Mouse (Mus musculus): ENCODE results near the gene Pir. TPM values are rescaled to one million over a fixed set of nuclear protein-coding genes. Genes with fewer than 3 reads are reported as not detected.

Gene Pir
- polyA plus RNA-seq, 1 experiment from 2014 or later: 7.1 TPM

- H3K4me2 ChIP-seq: no peak overlapping the region
- H3K36me3 ChIP-seq: no peaks in the 10 kb centered on the region
- H3K27me3 ChIP-seq: peaks cover 5% of the 10 kb centered on the region; the same call in 1 of the 2 replicates
- H3K9ac ChIP-seq (replicated peaks): no peak overlapping the region
- WGBS: 71% methylated on average over 3 of the region's 3 CpGs
- H3K4me3 ChIP-seq (replicated peaks): no peak overlapping the region
- no peak for ATAC-seq (ENCODE audit: insufficient number of reproducible peaks, insufficient read depth, low FRiP score, low TSS enrichment, low read depth)
- H3K9me3 ChIP-seq: no peaks in the 10 kb centered on the region
- no peaks in the 10 kb centered on the region for H3K4me1 ChIP-seq (replicated peaks)
- H3K27ac ChIP-seq: no peak overlapping the region
Measured at GRCm38 (mm10) chrX:164330766-164331165, 61.6 kb downstream of the Pir start.

GRCm38 (mm10) chrX:164338591-164338990, 69.4 kb downstream of the Pir start:
- Histone ChIP-seq H3K4me1 (replicated peaks) (no peaks in the 10 kb centered on the region), H3K27ac (no peak overlapping the region), H3K27me3 (peaks cover 4% of the 10 kb centered on the region; the same call in 1 of the 2 replicates), H3K4me2 (no peak overlapping the region), H3K9ac (replicated peaks) (no peak overlapping the region), H3K36me3 (no peaks in the 10 kb centered on the region), H3K9me3 (no peaks in the 10 kb centered on the region), H3K4me3 (replicated peaks) (no peak overlapping the region)
- 86% methylated on average over 4 of the region's 4 CpGs for WGBS
- no peak for ATAC-seq (ENCODE audit: insufficient number of reproducible peaks, insufficient read depth, low FRiP score, low TSS enrichment, low read depth)

- no peak overlapping the region for H3K4me2 ChIP-seq
- no peaks in the 10 kb centered on the region for H3K4me1 ChIP-seq (replicated peaks)
- H3K27me3 ChIP-seq: 0 out of 2 replicates have a peak, but pooled peaks cover 5% of the 10 kb centered on the region
- WGBS: 87% methylated on average over 4 of the region's 4 CpGs
- H3K9me3 ChIP-seq: no peaks in the 10 kb centered on the region
- no peak for ATAC-seq (ENCODE audit: insufficient number of reproducible peaks, insufficient read depth, low FRiP score, low TSS enrichment, low read depth)
- H3K9ac ChIP-seq (replicated peaks): no peak overlapping the region
- no peaks in the 10 kb centered on the region for H3K36me3 ChIP-seq
- no peak overlapping the region for H3K27ac ChIP-seq
- no peak overlapping the region for H3K4me3 ChIP-seq (replicated peaks)
Measured at GRCm38 (mm10) chrX:164345359-164345938, 76.3 kb downstream of the Pir start.

GRCm38 (mm10) chrX:164348937-164349336, 79.8 kb downstream of the Pir start:
- H3K9ac ChIP-seq (replicated peaks): no peak overlapping the region
- no peak for ATAC-seq (ENCODE audit: insufficient number of reproducible peaks, insufficient read depth, low FRiP score, low TSS enrichment, low read depth)
- no peaks in the 10 kb centered on the region for H3K27me3 ChIP-seq
- no peak overlapping the region for H3K4me2 ChIP-seq
- no peaks in the 10 kb centered on the region for H3K36me3 ChIP-seq
- H3K9me3 ChIP-seq: no peaks in the 10 kb centered on the region
- H3K27ac ChIP-seq: no peak overlapping the region
- no peaks in the 10 kb centered on the region for H3K4me1 ChIP-seq (replicated peaks)
- 84% methylated on average over 3 of the region's 3 CpGs for WGBS
- H3K4me3 ChIP-seq (replicated peaks): no peak overlapping the region

- 59% methylated on average over 4 of the region's 4 CpGs for WGBS
- Histone ChIP-seq H3K4me1 (replicated peaks) (no peaks in the 10 kb centered on the region), H3K9ac (replicated peaks) (no peak overlapping the region), H3K27ac (no peak overlapping the region), H3K4me2 (no peak overlapping the region), H3K27me3 (no peaks in the 10 kb centered on the region; the same call in 1 of the 2 replicates), H3K36me3 (no peaks in the 10 kb centered on the region), H3K9me3 (no peaks in the 10 kb centered on the region), H3K4me3 (replicated peaks) (no peak overlapping the region)
- ATAC-seq (ENCODE audit: insufficient number of reproducible peaks, insufficient read depth, low FRiP score, low TSS enrichment, low read depth): no peak
Measured at GRCm38 (mm10) chrX:164365153-164365865, 96.1 kb downstream of the Pir start.

- H3K4me2 ChIP-seq: no peak overlapping the region
- peaks cover 5% of the 10 kb centered on the region; the same call in 1 of the 2 replicates for H3K27me3 ChIP-seq
- H3K9me3 ChIP-seq: no peaks in the 10 kb centered on the region
- 74% methylated on average over 3 of the region's 3 CpGs for WGBS
- no peak overlapping the region for H3K9ac ChIP-seq (replicated peaks)
- H3K4me1 ChIP-seq (replicated peaks): no peaks in the 10 kb centered on the region; the same call in 1 of the 2 replicates
- H3K27ac ChIP-seq: no peak overlapping the region
- no peak for ATAC-seq (ENCODE audit: insufficient number of reproducible peaks, insufficient read depth, low FRiP score, low TSS enrichment, low read depth)
- no peak overlapping the region for H3K4me3 ChIP-seq (replicated peaks)
- no peaks in the 10 kb centered on the region for H3K36me3 ChIP-seq
Measured at GRCm38 (mm10) chrX:164370576-164370975, 101.4 kb downstream of the Pir start.

GRCm38 (mm10) chrX:164373081-164373480, 103.9 kb downstream of the Pir start, which contains the start of gene Vegfd:
TSS of gene Vegfd (plus strand) at chrX:164373378.
- Histone ChIP-seq H3K4me1 (replicated peaks) (no peaks in the 10 kb centered on the region; the same call in 1 of the 2 replicates), H3K27me3 (peaks cover 5% of the 10 kb centered on the region; the same call in 1 of the 2 replicates), H3K36me3 (no peaks in the 10 kb centered on the region), H3K27ac (peak within 1 kb of the TSS; percentile 41; the same call in 1 of the 2 replicates), H3K4me3 (replicated peaks) (no peak within 1 kb of the TSS), H3K9ac (replicated peaks) (0 out of 2 replicates have a peak within 1 kb of the TSS, but pooled peaks have one; percentile 12), H3K9me3 (no peaks in the 10 kb centered on the region), H3K4me2 (no peak within 1 kb of the TSS)
- 26% methylated on average over 3 of the region's 3 CpGs for WGBS
- ATAC-seq (ENCODE audit: insufficient number of reproducible peaks, insufficient read depth, low FRiP score, low TSS enrichment, low read depth): no peak

GRCm38 (mm10) chrX:164374586-164374985, 105.4 kb downstream of the Pir start:
- Histone ChIP-seq H3K27ac (no peak overlapping the region), H3K9me3 (no peaks in the 10 kb centered on the region), H3K4me1 (replicated peaks) (no peaks in the 10 kb centered on the region; the same call in 1 of the 2 replicates), H3K36me3 (no peaks in the 10 kb centered on the region), H3K4me3 (replicated peaks) (no peak overlapping the region), H3K4me2 (0 out of 2 replicates have a peak overlapping the region, but pooled peaks have one; percentile 6), H3K27me3 (peaks cover 5% of the 10 kb centered on the region; the same call in 1 of the 2 replicates), H3K9ac (replicated peaks) (no peak overlapping the region)
- ATAC-seq (ENCODE audit: insufficient number of reproducible peaks, insufficient read depth, low FRiP score, low TSS enrichment, low read depth): no peak
- 24% methylated on average over 5 of the region's 5 CpGs for WGBS

GRCm38 (mm10) chrX:164379721-164380120, 110.5 kb downstream of the Pir start:
- H3K27me3 ChIP-seq: peaks cover 14% of the 10 kb centered on the region; the same call in 1 of the 2 replicates
- no peak for ATAC-seq (ENCODE audit: insufficient number of reproducible peaks, insufficient read depth, low FRiP score, low TSS enrichment, low read depth)
- no peaks in the 10 kb centered on the region for H3K9me3 ChIP-seq

GRCm38 (mm10) chrX:164381618-164382408, 112.6 kb downstream of the Pir start:
- Histone ChIP-seq H3K36me3 (no peaks in the 10 kb centered on the region), H3K9me3 (no peaks in the 10 kb centered on the region), H3K4me3 (replicated peaks) (peak overlapping the region; percentile 35), H3K27ac (no peak overlapping the region), H3K4me1 (replicated peaks) (no peaks in the 10 kb centered on the region), H3K27me3 (peaks cover 11% of the 10 kb centered on the region; the same call in 1 of the 2 replicates), H3K4me2 (peak overlapping the region; percentile 59), H3K9ac (replicated peaks) (no peak overlapping the region)
- peak; percentile 97 for ATAC-seq (ENCODE audit: insufficient number of reproducible peaks, insufficient read depth, low FRiP score, low TSS enrichment, low read depth)
- 23% methylated on average over 33 of the region's 33 CpGs for WGBS

More at GRCm38 (mm10) chrX:164379721-164380120, 110.5 kb downstream of the Pir start:
- H3K4me2 ChIP-seq: no peak overlapping the region
- no peak overlapping the region for H3K9ac ChIP-seq (replicated peaks)
- H3K4me3 ChIP-seq (replicated peaks): no peak overlapping the region
- no peaks in the 10 kb centered on the region for H3K36me3 ChIP-seq
- H3K4me1 ChIP-seq (replicated peaks): no peaks in the 10 kb centered on the region
- WGBS: 90% methylated on average over 4 of the region's 4 CpGs
- H3K27ac ChIP-seq: no peak overlapping the region

GRCm38 (mm10) chrX:164394091-164394490, 124.9 kb downstream of the Pir start:
- ATAC-seq (ENCODE audit: insufficient number of reproducible peaks, insufficient read depth, low FRiP score, low TSS enrichment, low read depth): no peak
- Histone ChIP-seq H3K27me3 (peaks cover 6% of the 10 kb centered on the region; the same call in 1 of the 2 replicates), H3K4me1 (replicated peaks) (no peaks in the 10 kb centered on the region), H3K36me3 (no peaks in the 10 kb centered on the region), H3K9ac (replicated peaks) (no peak overlapping the region), H3K27ac (no peak overlapping the region), H3K9me3 (no peaks in the 10 kb centered on the region), H3K4me2 (no peak overlapping the region), H3K4me3 (replicated peaks) (no peak overlapping the region)
- WGBS: 81% methylated on average over 4 of the region's 4 CpGs
